Mouse (Mus musculus) midbrain, embryonic 14.5 days (tissue): Measurements from ENCODE around the gene Sbno2. TPM values are rescaled to one million over a fixed set of nuclear protein-coding genes. Genes with fewer than 3 reads are reported as not detected.
A peak's percentile ranks its signal among the peaks of the same experiment; 100 is the strongest.
"Not testable (repeated sequence)": the region's sequence is repeated elsewhere in the genome, so short reads cannot be mapped to it uniquely, and the experiment has no call there.

Source experiments
- ATAC-seq: fragments of 200-750 bp; cut with Nextera tagmentation; 2 replicates; pipeline ENCODE4 v1.8.0; 2017; ENCODE audit warnings: moderate number of reproducible peaks, moderate library complexity; ENCODE audit not compliant: low FRiP score, low TSS enrichment
- DNase-seq: peaks from one replicate; pipeline ENCODE4 v3.0.0-alpha.2; 2015
- H3K27ac ChIP-seq: fragments of 300-500 bp; sonication (generic); replicated peaks from 2 replicates; pipeline ENCODE4 v1.5.1; 2014; ENCODE audit warnings: mild to moderate bottlenecking, low read depth, low read length, moderate library complexity
- H3K27me3 ChIP-seq: fragments of 300-500 bp; sonication (generic); 2 replicates; pipeline ENCODE4 v1.6.1; 2014; ENCODE audit warnings: low read length, control low read depth, mixed read lengths; ENCODE audit not compliant: control insufficient read depth, insufficient read depth
- H3K36me3 ChIP-seq: fragments of 300-500 bp; sonication (generic); 2 replicates; pipeline ENCODE4 v1.6.1; 2014; ENCODE audit warnings: low read length, control low read depth; ENCODE audit not compliant: control insufficient read depth, insufficient read depth
- H3K4me1 ChIP-seq: fragments of 300-500 bp; sonication (generic); 2 replicates; pipeline ENCODE4 v1.6.1; 2014; ENCODE audit warnings: mild to moderate bottlenecking, antibody characterized with exemption, low read length, control low read depth; ENCODE audit not compliant: control insufficient read depth, insufficient read depth
- H3K4me2 ChIP-seq: fragments of 300-500 bp; sonication (generic); 2 replicates; pipeline ENCODE4 v1.6.1; 2014; ENCODE audit warnings: mild to moderate bottlenecking, low read length, moderate library complexity
- H3K4me3 ChIP-seq: fragments of 300-500 bp; sonication (generic); replicated peaks from 2 replicates; pipeline ENCODE4 v1.5.1; 2014; ENCODE audit warnings: low read depth, low read length
- H3K9ac ChIP-seq: fragments of 300-500 bp; sonication (generic); replicated peaks from 2 replicates; pipeline ENCODE4 v1.6.1; 2014; ENCODE audit warnings: mild to moderate bottlenecking, low read length, moderate library complexity
- H3K9me3 ChIP-seq: fragments of 300-500 bp; sonication (generic); 2 replicates; pipeline ENCODE4 v1.6.1; 2016; ENCODE audit warnings: low read length, control low read depth, mixed read lengths; ENCODE audit not compliant: control insufficient read depth
- WGBS: fragments of 180-500 bp; shearing (Covaris S2); extraction: QIAGEN DNeasy Blood & Tissue Kit; methylation state at CpG from one replicate; pipeline ENCODE4 v1.1.7; 2014; 5-methylcytosine and 5-hydroxymethylcytosine counted together
- polyA plus RNA-seq: library from polyadenylated mRNA; unstranded; fragments of >200 nt; fragmentation: Nextera tagmentation; extraction: Ambion mirVana; gene quantifications from 2 replicates; pipeline ENCODE4 v1.2.1, GENCODE M21; 2014

Gene Sbno2
- polyA plus RNA-seq, 1 experiment from 2014 or later: 13.2 TPM

DNA sequence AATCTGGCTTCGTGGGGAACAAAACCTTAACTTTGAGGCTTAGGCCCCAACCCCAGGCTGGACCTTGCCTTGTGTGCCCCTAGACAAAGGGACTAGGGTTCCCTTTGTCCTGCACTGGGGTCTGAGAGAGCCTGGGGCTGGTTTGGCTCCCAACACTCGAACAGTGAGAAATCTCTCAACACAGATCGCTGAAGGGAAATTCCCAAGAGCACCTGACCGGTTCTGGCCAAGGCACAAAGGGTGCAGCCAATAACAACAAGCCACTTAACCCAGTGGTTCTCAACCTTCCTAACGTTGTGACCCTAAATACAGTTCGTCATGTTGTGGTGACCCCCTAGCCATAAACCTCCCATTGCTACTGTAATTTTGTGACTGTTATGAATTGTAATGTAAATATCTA is 55.1 kb downstream of the Sbno2 start:
- H3K36me3 ChIP-seq: no peaks in the 10 kb centered on the region
- no peak for ATAC-seq
- no peaks in the 10 kb centered on the region for H3K9me3 ChIP-seq
- peaks cover 11% of the 10 kb centered on the region; the same call in 1 of the 2 replicates for H3K4me1 ChIP-seq
- no peak overlapping the region for H3K4me3 ChIP-seq
- no peak for DNase-seq
- H3K27me3 ChIP-seq: no peaks in the 10 kb centered on the region
- WGBS: 11% methylated on average over 6 of the region's 6 CpGs
- H3K9ac ChIP-seq: no peak overlapping the region
- 0 out of 2 replicates have a peak overlapping the region, but pooled peaks have one; percentile 41 for H3K27ac ChIP-seq
- H3K4me2 ChIP-seq: no peak overlapping the region

GRCm38 (mm10) chr10:80048834-80049233 is 56.5 kb downstream of the Sbno2 start:
- ATAC-seq (no peak), DNase-seq (no peak)
- H3K4me1 ChIP-seq: 0 out of 2 replicates have a peak, but pooled peaks cover 3% of the 10 kb centered on the region
- no peaks in the 10 kb centered on the region for H3K27me3 ChIP-seq
- 57% methylated on average over 3 of the region's 3 CpGs for WGBS
- H3K27ac ChIP-seq: no peak overlapping the region
- H3K4me3 ChIP-seq: no peak overlapping the region
- H3K4me2 ChIP-seq: no peak overlapping the region
- H3K36me3 ChIP-seq: no peaks in the 10 kb centered on the region
- no peak overlapping the region for H3K9ac ChIP-seq
- no peaks in the 10 kb centered on the region for H3K9me3 ChIP-seq

GRCm38 (mm10) chr10:80048396-80048795 is 57.0 kb downstream of the Sbno2 start:
- H3K4me2 ChIP-seq: no peak overlapping the region
- no peaks in the 10 kb centered on the region for H3K36me3 ChIP-seq
- no peaks in the 10 kb centered on the region for H3K9me3 ChIP-seq
- H3K27me3 ChIP-seq: no peaks in the 10 kb centered on the region
- no peak overlapping the region for H3K9ac ChIP-seq
- 11% methylated on average over 5 of the region's 5 CpGs for WGBS
- ATAC-seq (no peak), DNase-seq (peak; percentile 33)
- H3K4me1 ChIP-seq: 0 out of 2 replicates have a peak, but pooled peaks cover 3% of the 10 kb centered on the region
- H3K4me3 ChIP-seq: no peak overlapping the region
- no peak overlapping the region for H3K27ac ChIP-seq

- H3K4me2 ChIP-seq: no peak within 1 kb of the TSS
- DNase-seq (no peak), ATAC-seq (no peak)
- H3K27ac ChIP-seq: no peak within 1 kb of the TSS
- WGBS: 46% methylated on average over 9 of the region's 9 CpGs
- H3K4me1 ChIP-seq: 0 out of 2 replicates have a peak, but pooled peaks cover 3% of the 10 kb centered on the region
- no peaks in the 10 kb centered on the region for H3K9me3 ChIP-seq
- H3K4me3 ChIP-seq: no peak within 1 kb of the TSS
- H3K9ac ChIP-seq: no peak within 1 kb of the TSS
- H3K36me3 ChIP-seq: no peaks in the 10 kb centered on the region
- no peaks in the 10 kb centered on the region for H3K27me3 ChIP-seq
Measured at GRCm38 (mm10) chr10:80047041-80047565, 58.3 kb downstream of the Sbno2 start, which contains the start of gene Gpx4. TSS of gene Gpx4 (plus strand) at chr10:80047166.

GRCm38 (mm10) chr10:80045766-80046165 is 59.6 kb downstream of the Sbno2 start:
- ATAC-seq: no peak
- H3K27me3 ChIP-seq: no peaks in the 10 kb centered on the region
- 59% methylated on average over 5 of the region's 5 CpGs for WGBS
- H3K27ac ChIP-seq: no peak overlapping the region
- no peak overlapping the region for H3K4me2 ChIP-seq
- H3K4me3 ChIP-seq: no peak overlapping the region
- no peak overlapping the region for H3K9ac ChIP-seq
- no peaks in the 10 kb centered on the region for H3K9me3 ChIP-seq
- no peak for DNase-seq
- no peaks in the 10 kb centered on the region for H3K4me1 ChIP-seq
- no peaks in the 10 kb centered on the region for H3K36me3 ChIP-seq

- not testable (repeated sequence) for H3K4me2 ChIP-seq, H3K27me3 ChIP-seq, H3K9ac ChIP-seq, DNase-seq, H3K36me3 ChIP-seq, ATAC-seq, H3K4me1 ChIP-seq, H3K27ac ChIP-seq, H3K4me3 ChIP-seq, H3K9me3 ChIP-seq
- 74% methylated on average over 2 of the region's 4 CpGs for WGBS
Measured at GRCm38 (mm10) chr10:80045364-80045763, 60.0 kb downstream of the Sbno2 start.

DNA sequence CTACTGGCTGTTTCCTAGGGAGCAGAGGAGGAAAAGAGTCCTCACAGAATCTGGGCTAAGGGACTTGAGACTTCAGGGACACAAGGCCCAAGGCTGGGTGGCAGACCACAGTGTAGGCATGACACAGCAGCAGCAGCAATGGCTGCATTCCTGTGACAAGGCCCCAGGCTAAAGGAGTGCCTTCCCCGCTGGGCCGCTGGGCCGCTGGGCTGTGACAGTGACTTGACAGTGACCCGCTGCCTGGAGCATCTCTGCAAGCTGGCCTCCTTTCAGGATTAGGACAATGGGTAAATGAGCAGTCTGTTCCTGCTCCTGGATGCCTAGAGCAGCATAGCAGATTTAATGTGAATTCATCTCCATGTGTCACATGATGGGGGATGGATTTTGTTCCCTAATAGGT is 61.3 kb downstream of the Sbno2 start:
- Histone ChIP-seq H3K27ac (peak overlapping the region; percentile 74), H3K4me2 (no peak overlapping the region), H3K36me3 (no peaks in the 10 kb centered on the region), H3K9ac (no peak overlapping the region), H3K27me3 (no peaks in the 10 kb centered on the region), H3K4me3 (no peak overlapping the region), H3K4me1 (no peaks in the 10 kb centered on the region), H3K9me3 (no peaks in the 10 kb centered on the region)
- DNase-seq (peak; percentile 32), ATAC-seq (no peak)
- WGBS: 11% methylated on average over 4 of the region's 4 CpGs

DNA sequence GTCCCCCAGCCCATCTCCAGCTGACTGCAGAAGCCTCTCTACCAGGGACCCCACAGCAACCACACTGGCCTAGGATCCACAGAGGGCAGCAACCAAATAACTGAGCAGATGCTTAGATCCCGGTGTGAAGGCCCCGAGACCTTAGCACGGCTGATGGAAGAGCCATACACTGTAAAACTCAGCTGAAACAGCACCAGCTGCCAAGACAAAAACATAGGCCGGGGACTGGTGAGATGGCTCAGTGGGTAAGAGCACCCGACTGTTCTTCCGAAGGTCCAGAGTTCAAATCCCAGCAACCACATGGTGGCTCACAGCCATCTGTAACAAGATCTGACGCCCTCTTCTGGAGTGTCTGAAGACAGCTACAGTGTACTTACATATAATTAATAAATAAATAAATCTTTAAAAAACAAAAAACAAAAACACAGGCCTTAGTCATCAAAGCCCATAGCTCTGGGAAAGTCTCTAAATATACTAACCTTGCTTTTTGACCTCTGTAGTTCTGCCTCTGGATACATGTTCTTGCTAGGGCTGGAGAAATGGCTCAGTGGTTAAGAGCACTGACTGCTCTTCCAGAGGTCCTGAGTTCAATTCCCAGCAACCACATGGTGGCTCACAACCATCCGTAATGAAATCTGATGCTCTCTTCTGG is 63.8 kb downstream of the Sbno2 start:
- not testable (repeated sequence) for H3K27ac ChIP-seq, DNase-seq, ATAC-seq, H3K9ac ChIP-seq, H3K27me3 ChIP-seq, H3K9me3 ChIP-seq, H3K4me2 ChIP-seq, H3K4me3 ChIP-seq, H3K4me1 ChIP-seq
- H3K36me3 ChIP-seq: peaks cover 19% of the 10 kb centered on the region
- WGBS: 93% methylated on average over 7 of the region's 8 CpGs

- Histone ChIP-seq H3K4me2 (peak within 1 kb of the TSS; percentile 88), H3K4me1 (peaks cover 10% of the 10 kb centered on the region), H3K27ac (peak within 1 kb of the TSS; percentile 70), H3K9ac (peak within 1 kb of the TSS; percentile 74), H3K4me3 (peak within 1 kb of the TSS; percentile 85), H3K9me3 (no peaks in the 10 kb centered on the region), H3K27me3 (no peaks in the 10 kb centered on the region), H3K36me3 (peaks cover 39% of the 10 kb centered on the region)
- WGBS: under 1% methylated on average over 40 of the region's 40 CpGs
- peak; percentile 99 for DNase-seq
- peak; percentile 97 for ATAC-seq
Measured at GRCm38 (mm10) chr10:80039559-80039979, 65.8 kb downstream of the Sbno2 start, which contains the start of gene Polr2e. TSS of gene Polr2e (minus strand) at chr10:80039795.
